Mouse (Mus musculus) stomach, postnatal 0 days (tissue): ENCODE data around the gene Baiap2.
A peak's percentile ranks its signal among the peaks of the same experiment; 100 is the strongest.

ENCODE experiments used
- CTCF ChIP-seq: IDR thresholded peaks from 2 replicates; pipeline ENCODE4 v1.5.1; 2016; ENCODE audit warnings: antibody characterized with exemption, low read depth, mild to moderate bottlenecking, moderate library complexity
- EP300 ChIP-seq: optimal IDR thresholded peaks from 2 replicates; pipeline ENCODE3; 2016; ENCODE audit warnings: antibody characterized with exemption

DNA sequence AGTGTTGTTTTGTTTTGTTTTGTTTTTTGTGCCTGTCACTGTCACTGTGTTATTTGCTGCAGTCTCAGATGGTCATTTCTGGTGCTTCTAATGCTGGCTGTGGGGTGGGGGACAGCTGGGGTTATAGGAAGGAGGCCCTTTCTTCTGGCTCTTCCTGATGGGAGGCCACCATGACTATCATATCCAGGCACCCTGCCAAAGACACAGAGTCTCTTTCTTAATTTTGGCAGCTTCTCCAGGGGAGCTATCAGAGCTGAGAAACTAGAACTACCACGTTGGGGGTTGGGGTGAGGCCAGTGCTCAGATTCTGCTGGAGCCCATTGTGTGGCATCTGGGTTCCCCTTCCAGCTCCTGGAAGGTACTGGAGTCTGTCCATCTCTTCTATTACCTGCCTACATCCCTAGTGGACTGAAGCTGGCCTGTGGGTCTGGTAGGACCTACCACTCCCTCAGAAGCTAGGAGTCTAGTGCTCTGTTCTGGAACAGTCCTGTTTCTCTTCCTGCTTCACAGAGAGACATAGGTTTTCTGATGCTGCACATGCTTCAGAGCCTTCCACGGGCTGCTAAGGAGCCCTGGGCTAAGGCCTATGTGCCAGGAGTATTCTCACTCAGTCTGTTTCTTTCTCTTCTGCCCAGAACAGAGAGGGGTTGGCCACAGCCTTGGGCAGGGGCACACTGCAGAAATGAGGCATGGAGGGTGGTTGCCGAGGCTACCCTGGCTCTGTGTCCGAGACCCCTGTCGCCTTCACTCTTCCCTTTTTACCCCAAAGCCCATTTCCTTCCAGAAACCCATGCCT, 10.1 kb downstream of the Baiap2 start:
- TF ChIP-seq CTCF (no peak), EP300 (peak; percentile 63)
